Mouse (Mus musculus) stomach, postnatal 0 days (tissue): ENCODE measurements around the gene Tuba8.

Experiments
- CTCF ChIP-seq: IDR thresholded peaks from 2 replicates; pipeline ENCODE4 v1.5.1; 2016; ENCODE audit warnings: antibody characterized with exemption, low read depth, mild to moderate bottlenecking, moderate library complexity
- EP300 ChIP-seq: optimal IDR thresholded peaks from 2 replicates; pipeline ENCODE3; 2016; ENCODE audit warnings: antibody characterized with exemption

- no peak for TF ChIP-seq CTCF
- TF ChIP-seq EP300, result no peak
These were observed at the start of gene Tuba8 for GRCm38 (mm10) chr6:121210149-121210925.
